Mouse (Mus musculus) heart, embryonic 11.5 days (tissue): Measurements from ENCODE around the gene Tex46. TPM values are rescaled to one million over a fixed set of nuclear protein-coding genes. Genes with fewer than 3 reads are reported as not detected.

ENCODE experiments used
- ATAC-seq: fragments of 200-750 bp; cut with Nextera tagmentation; replicated peaks from 2 replicates; pipeline ENCODE4 v1.8.0; 2017; ENCODE audit warnings: moderate library complexity; ENCODE audit not compliant: insufficient number of reproducible peaks, low FRiP score, low TSS enrichment
- H3K27ac ChIP-seq: fragments of 300-500 bp; sonication (generic); 2 replicates; pipeline ENCODE4 v1.5.1; 2014; ENCODE audit warnings: mild to moderate bottlenecking, low read depth, low read length
- H3K27me3 ChIP-seq: fragments of 300-500 bp; sonication (generic); 2 replicates; pipeline ENCODE4 v1.6.1; 2014; ENCODE audit warnings: mild to moderate bottlenecking, low read length, mixed read lengths; ENCODE audit not compliant: control insufficient read depth, insufficient read depth
- H3K36me3 ChIP-seq: fragments of 300-500 bp; sonication (generic); 2 replicates; pipeline ENCODE4 v1.6.1; 2014; ENCODE audit warnings: mild to moderate bottlenecking, low read length, moderate library complexity, mixed read lengths; ENCODE audit not compliant: control insufficient read depth, insufficient read depth
- H3K4me1 ChIP-seq: fragments of 300-500 bp; sonication (generic); 2 replicates; pipeline ENCODE4 v1.6.1; 2014; ENCODE audit warnings: low read length; ENCODE audit not compliant: control insufficient read depth, insufficient read depth
- H3K4me2 ChIP-seq: fragments of 300-500 bp; sonication (generic); 2 replicates; pipeline ENCODE4 v1.6.1; 2014; ENCODE audit warnings: mild to moderate bottlenecking, moderate library complexity
- H3K4me3 ChIP-seq: fragments of 300-500 bp; sonication (generic); 2 replicates; pipeline ENCODE4 v1.5.1; 2014; ENCODE audit warnings: low read depth, low read length
- H3K9ac ChIP-seq: fragments of 300-500 bp; sonication (generic); 2 replicates; pipeline ENCODE4 v1.6.1; 2014; ENCODE audit warnings: mild to moderate bottlenecking, low read depth, low read length, moderate library complexity
- H3K9me3 ChIP-seq: fragments of 300-500 bp; sonication (generic); replicated peaks from 2 replicates; pipeline ENCODE4 v1.6.1; 2016; ENCODE audit warnings: low read length; ENCODE audit not compliant: control insufficient read depth
- WGBS: fragments of 180-500 bp; shearing (Covaris S2); extraction: QIAGEN DNeasy Blood & Tissue Kit; methylation state at CpG from one replicate; pipeline ENCODE4 v1.1.7; 2014; ENCODE audit not compliant: insufficient replicate concordance; 5-methylcytosine and 5-hydroxymethylcytosine counted together
- polyA plus RNA-seq: library from polyadenylated mRNA; unstranded; fragments of >200 nt; fragmentation: Nextera tagmentation; extraction: Ambion mirVana; gene quantifications from 2 replicates; pipeline ENCODE4 v1.2.1, GENCODE M21; 2014

Gene Tex46
- polyA plus RNA-seq = not detected in 2 replicates

GRCm38 (mm10) chr4:136610387-136610856 lies at the start of gene Tex46:
Tex46 (plus strand) TSS chr4:136610437.
- H3K9ac ChIP-seq = no peak within 1 kb of the TSS
- H3K9me3 ChIP-seq = no peaks in the 10 kb centered on the region
- H3K4me2 ChIP-seq = no peak within 1 kb of the TSS
- WGBS = 60% methylated on average over 4 of the region's 4 CpGs
- H3K36me3 ChIP-seq = no peaks in the 10 kb centered on the region
- no peak within 1 kb of the TSS for H3K4me3 ChIP-seq
- no peaks in the 10 kb centered on the region for H3K27me3 ChIP-seq
- no peaks in the 10 kb centered on the region for H3K4me1 ChIP-seq
- no peak for ATAC-seq
- H3K27ac ChIP-seq = no peak within 1 kb of the TSS

GRCm38 (mm10) chr4:136562755-136563154 lies 47.5 kb upstream of the Tex46 start:
- Histone ChIP-seq H3K9ac (no peak overlapping the region), H3K4me3 (no peak overlapping the region), H3K36me3 (peaks cover 33% of the 10 kb centered on the region), H3K27me3 (no peaks in the 10 kb centered on the region), H3K27ac (no peak overlapping the region), H3K4me1 (no peaks in the 10 kb centered on the region), H3K9me3 (no peaks in the 10 kb centered on the region), H3K4me2 (no peak overlapping the region)
- WGBS = 93% methylated on average over 6 of the region's 6 CpGs
- no peak for ATAC-seq

- H3K36me3 ChIP-seq = peaks cover 22% of the 10 kb centered on the region
Observed at GRCm38 (mm10) chr4:136568629-136569028, 41.6 kb upstream of the Tex46 start.

GRCm38 (mm10) chr4:136569998-136570397 lies 40.2 kb upstream of the Tex46 start:
- H3K27me3 ChIP-seq = no peaks in the 10 kb centered on the region
- H3K27ac ChIP-seq = no peak overlapping the region
- H3K9me3 ChIP-seq = no peaks in the 10 kb centered on the region
- H3K4me1 ChIP-seq = no peaks in the 10 kb centered on the region
- H3K4me3 ChIP-seq = no peak overlapping the region
- no peak overlapping the region for H3K4me2 ChIP-seq
- no peak overlapping the region for H3K9ac ChIP-seq
- H3K36me3 ChIP-seq = peaks cover 16% of the 10 kb centered on the region
- no peak for ATAC-seq

More at GRCm38 (mm10) chr4:136568629-136569028, 41.6 kb upstream of the Tex46 start:
- 86% methylated on average over 3 of the region's 3 CpGs for WGBS
- ATAC-seq = no peak
- no peak overlapping the region for H3K4me3 ChIP-seq
- H3K27ac ChIP-seq = no peak overlapping the region
- no peaks in the 10 kb centered on the region for H3K4me1 ChIP-seq
- H3K9me3 ChIP-seq = no peaks in the 10 kb centered on the region
- no peak overlapping the region for H3K9ac ChIP-seq
- no peaks in the 10 kb centered on the region for H3K27me3 ChIP-seq
- no peak overlapping the region for H3K4me2 ChIP-seq

- no peak for ATAC-seq
- 91% methylated on average over 3 of the region's 3 CpGs for WGBS
- Histone ChIP-seq H3K36me3 (no peaks in the 10 kb centered on the region), H3K27me3 (no peaks in the 10 kb centered on the region), H3K4me3 (no peak overlapping the region), H3K9ac (no peak overlapping the region), H3K27ac (no peak overlapping the region), H3K9me3 (no peaks in the 10 kb centered on the region), H3K4me1 (peaks cover 14% of the 10 kb centered on the region), H3K4me2 (no peak overlapping the region)
Observed at GRCm38 (mm10) chr4:136581885-136582284, 28.4 kb upstream of the Tex46 start.

- no peak for ATAC-seq
- 85% methylated on average over 4 of the region's 4 CpGs for WGBS
Observed at GRCm38 (mm10) chr4:136587221-136587827, 22.9 kb upstream of the Tex46 start.

GRCm38 (mm10) chr4:136588003-136588402 lies 22.2 kb upstream of the Tex46 start:
- Histone ChIP-seq H3K36me3 (0 out of 2 replicates have a peak, but pooled peaks cover 5% of the 10 kb centered on the region), H3K4me3 (no peak overlapping the region), H3K27ac (no peak overlapping the region), H3K27me3 (no peaks in the 10 kb centered on the region), H3K4me2 (no peak overlapping the region), H3K9me3 (no peaks in the 10 kb centered on the region), H3K9ac (no peak overlapping the region), H3K4me1 (peaks cover 13% of the 10 kb centered on the region)
- 54% methylated on average over 4 of the region's 4 CpGs for WGBS
- ATAC-seq = no peak

More at GRCm38 (mm10) chr4:136587221-136587827, 22.9 kb upstream of the Tex46 start:
- Histone ChIP-seq H3K36me3 (0 out of 2 replicates have a peak, but pooled peaks cover 3% of the 10 kb centered on the region), H3K9ac (no peak overlapping the region), H3K27ac (no peak overlapping the region), H3K27me3 (no peaks in the 10 kb centered on the region), H3K4me1 (peaks cover 10% of the 10 kb centered on the region), H3K4me2 (no peak overlapping the region), H3K9me3 (no peaks in the 10 kb centered on the region), H3K4me3 (no peak overlapping the region)

GRCm38 (mm10) chr4:136592111-136592510 lies 18.1 kb upstream of the Tex46 start:
- Histone ChIP-seq H3K27me3 (no peaks in the 10 kb centered on the region), H3K4me2 (no peak overlapping the region), H3K9me3 (no peaks in the 10 kb centered on the region), H3K36me3 (0 out of 2 replicates have a peak, but pooled peaks cover 5% of the 10 kb centered on the region), H3K27ac (no peak overlapping the region), H3K9ac (no peak overlapping the region), H3K4me3 (no peak overlapping the region), H3K4me1 (peaks cover 9% of the 10 kb centered on the region)
- 55% methylated on average over 4 of the region's 4 CpGs for WGBS
- no peak for ATAC-seq

GRCm38 (mm10) chr4:136594006-136594405 lies 16.2 kb upstream of the Tex46 start:
- Histone ChIP-seq H3K27me3 (no peaks in the 10 kb centered on the region), H3K9me3 (no peaks in the 10 kb centered on the region), H3K27ac (no peak overlapping the region), H3K9ac (no peak overlapping the region), H3K4me3 (no peak overlapping the region), H3K4me1 (0 out of 2 replicates have a peak, but pooled peaks cover 7% of the 10 kb centered on the region), H3K36me3 (0 out of 2 replicates have a peak, but pooled peaks cover 5% of the 10 kb centered on the region), H3K4me2 (no peak overlapping the region)
- WGBS = 77% methylated on average over 2 of the region's 2 CpGs
- ATAC-seq = no peak
